Mouse (Mus musculus) midbrain, embryonic 13.5 days (tissue): Measurements from ENCODE around the gene Oog2. TPM values are rescaled to one million over a fixed set of nuclear protein-coding genes. Genes with fewer than 3 reads are reported as not detected.
"Not testable (repeated sequence)": the region's sequence is repeated elsewhere in the genome, so short reads cannot be mapped to it uniquely, and the experiment has no call there.

Experiments used
- ATAC-seq: fragments of 200-750 bp; cut with Nextera tagmentation; 2 replicates; pipeline ENCODE4 v1.8.0; 2017; ENCODE audit warnings: mild to moderate bottlenecking, moderate TSS enrichment, moderate library complexity
- H3K27ac ChIP-seq: fragments of 300-500 bp; sonication (generic); 2 replicates; pipeline ENCODE4 v1.5.1; 2015; ENCODE audit warnings: inconsistent platforms, mild to moderate bottlenecking, moderate library complexity
- H3K27me3 ChIP-seq: fragments of 300-500 bp; sonication (generic); 2 replicates; pipeline ENCODE4 v1.6.1; 2015; ENCODE audit warnings: mild to moderate bottlenecking, inconsistent platforms
- H3K36me3 ChIP-seq: fragments of 300-500 bp; sonication (generic); 2 replicates; pipeline ENCODE4 v1.6.1; 2015; ENCODE audit warnings: mild to moderate bottlenecking, inconsistent platforms
- H3K4me1 ChIP-seq: fragments of 300-500 bp; sonication (generic); replicated peaks from 2 replicates; pipeline ENCODE4 v1.6.1; 2015; ENCODE audit warnings: inconsistent platforms
- H3K4me2 ChIP-seq: fragments of 300-500 bp; sonication (generic); replicated peaks from 2 replicates; pipeline ENCODE4 v1.6.1; 2015; ENCODE audit warnings: moderate library complexity, mild to moderate bottlenecking, inconsistent platforms
- H3K4me3 ChIP-seq: fragments of 300-500 bp; sonication (generic); replicated peaks from 2 replicates; pipeline ENCODE4 v1.5.1; 2015; ENCODE audit warnings: mild to moderate bottlenecking, inconsistent platforms
- H3K9ac ChIP-seq: fragments of 300-500 bp; sonication (generic); replicated peaks from 2 replicates; pipeline ENCODE4 v1.6.1; 2015; ENCODE audit warnings: mild to moderate bottlenecking, inconsistent platforms
- H3K9me3 ChIP-seq: fragments of 300-500 bp; sonication (generic); 2 replicates; pipeline ENCODE4 v1.6.1; 2016; ENCODE audit warnings: mild to moderate bottlenecking, inconsistent platforms
- WGBS: fragments of 180-500 bp; shearing (Covaris S2); methylation state at CpG from one replicate; pipeline ENCODE4 v1.1.7; 2015; 5-methylcytosine and 5-hydroxymethylcytosine counted together
- polyA plus RNA-seq: library from polyadenylated mRNA; unstranded; fragments of >200 nt; fragmentation: Nextera tagmentation; extraction: Ambion mirVana; gene quantifications from 2 replicates; pipeline ENCODE4 v1.2.1, GENCODE M21; 2015

Oog2 gene
- polyA plus RNA-seq, result not detected in 2 replicates

GRCm38 (mm10) chr4:144190419-144190818, at the start of gene Oog2:
Gene Oog2, plus strand, starts transcription at chr4:144190719.
- H3K27me3 ChIP-seq, result no peaks in the 10 kb centered on the region
- H3K27ac ChIP-seq, result no peak within 1 kb of the TSS
- H3K4me1 ChIP-seq, result no peaks in the 10 kb centered on the region
- no peak within 1 kb of the TSS for H3K9ac ChIP-seq
- no peaks in the 10 kb centered on the region for H3K36me3 ChIP-seq
- WGBS, result 26% methylated on average over 1 of the region's 1 CpGs
- H3K4me3 ChIP-seq, result no peak within 1 kb of the TSS
- ATAC-seq, result no peak
- peaks cover 36% of the 10 kb centered on the region for H3K9me3 ChIP-seq
- H3K4me2 ChIP-seq, result no peak within 1 kb of the TSS

GRCm38 (mm10) chr4:144162563-144162962, 28.0 kb upstream of the Oog2 start, which contains the start of gene Oog3:
Gene Oog3, minus strand, starts transcription at chr4:144162663.
- no peak within 1 kb of the TSS for H3K4me3 ChIP-seq
- H3K27me3 ChIP-seq, result no peaks in the 10 kb centered on the region
- no peak within 1 kb of the TSS for H3K4me2 ChIP-seq
- H3K27ac ChIP-seq, result no peak within 1 kb of the TSS
- H3K9me3 ChIP-seq, result peaks cover 59% of the 10 kb centered on the region
- ATAC-seq, result no peak
- WGBS, result 76% methylated on average over 1 of the region's 1 CpGs
- H3K36me3 ChIP-seq, result no peaks in the 10 kb centered on the region
- no peak within 1 kb of the TSS for H3K9ac ChIP-seq
- H3K4me1 ChIP-seq, result no peaks in the 10 kb centered on the region

GRCm38 (mm10) chr4:144213218-144213617, 22.7 kb downstream of the Oog2 start, which contains the start of gene C87977:
Gene C87977, minus strand, starts transcription at chr4:144213318.
- WGBS, result 90% methylated on average over 1 of the region's 1 CpGs
- H3K4me1 ChIP-seq, H3K4me2 ChIP-seq, H3K27me3 ChIP-seq, H3K4me3 ChIP-seq, H3K9ac ChIP-seq, H3K27ac ChIP-seq, ATAC-seq, H3K36me3 ChIP-seq: not testable (repeated sequence)
- peaks cover 14% of the 10 kb centered on the region for H3K9me3 ChIP-seq

Other genes with a start within 250 kb of the Oog2 start
- not detected in 2 replicates for gene Pramef25, start 239.7 kb upstream of the Oog2 start, polyA plus RNA-seq
- not detected in 2 replicates for gene Gm13101, start 223.8 kb upstream of the Oog2 start, polyA plus RNA-seq
- gene Pramef17, start 196.3 kb upstream of the Oog2 start, polyA plus RNA-seq, result not detected in 2 replicates
- gene Pramel4, start 131.6 kb upstream of the Oog2 start, polyA plus RNA-seq, result not detected in 2 replicates
- gene Gm13102, start 84.2 kb upstream of the Oog2 start, polyA plus RNA-seq, result not detected in 2 replicates
- not detected in 2 replicates for gene Oog3, start 28.1 kb upstream of the Oog2 start, polyA plus RNA-seq
- gene C87977, start 22.6 kb downstream of the Oog2 start, polyA plus RNA-seq, result not detected in 2 replicates
- not detected in 2 replicates for gene Pramel5, start 89.8 kb downstream of the Oog2 start, polyA plus RNA-seq
- not detected in 2 replicates for gene Gm13128, start 139.5 kb downstream of the Oog2 start, polyA plus RNA-seq
- gene Gm13119, start 167.2 kb downstream of the Oog2 start, polyA plus RNA-seq, result not detected in 2 replicates
- not detected in 2 replicates for gene Pramef20, start 187.2 kb downstream of the Oog2 start, polyA plus RNA-seq
- gene Pramef12, start 217.7 kb downstream of the Oog2 start, polyA plus RNA-seq, result 0.09 TPM in 1 of 2 replicates, not detected in the other
- not detected in 2 replicates for gene 1700012P22Rik, start 248.1 kb downstream of the Oog2 start, polyA plus RNA-seq